Mouse (Mus musculus): ENCODE results near the gene Osbpl10.
"Not testable (repeated sequence)": the region's sequence is repeated elsewhere in the genome, so short reads cannot be mapped to it uniquely, and the experiment has no call there.

Gene Osbpl10

GRCm38 (mm10) chr9:114978281-114979111, at the start of gene Osbpl10:
Osbpl10 (plus strand) TSS chr9:114978569.
- DNase-seq = peak; percentile 91 to 94

- DNase-seq = peak; percentile 82 to 84
Measured at GRCm38 (mm10) chr9:114930464-114931090, 47.8 kb upstream of the Osbpl10 start.

GRCm38 (mm10) chr9:114932607-114933006, 45.8 kb upstream of the Osbpl10 start:
- DNase-seq = peak in 1 of 2 experiments; percentile 29

GRCm38 (mm10) chr9:114933037-114933722, 45.2 kb upstream of the Osbpl10 start:
- peak in 1 of 2 experiments; percentile 8 for DNase-seq

GRCm38 (mm10) chr9:114933723-114934171, 44.6 kb upstream of the Osbpl10 start, which contains the start of gene Gpd1l:
Gpd1l (minus strand) TSS chr9:114933987.
- DNase-seq = peak; percentile 98 to 99

- peak in 1 of 2 experiments; percentile 19 for DNase-seq
Measured at GRCm38 (mm10) chr9:114934231-114934630, 44.1 kb upstream of the Osbpl10 start.

- DNase-seq = no peak
Measured at GRCm38 (mm10) chr9:114935321-114935720, 43.0 kb upstream of the Osbpl10 start.

GRCm38 (mm10) chr9:114936687-114937086, 41.7 kb upstream of the Osbpl10 start:
- no peak for DNase-seq

GRCm38 (mm10) chr9:114944642-114945041, 33.7 kb upstream of the Osbpl10 start:
- no peak for DNase-seq

- DNase-seq = no peak
Measured at GRCm38 (mm10) chr9:114945576-114945975, 32.8 kb upstream of the Osbpl10 start.

- peak; percentile 39 to 64 for DNase-seq
Measured at GRCm38 (mm10) chr9:114948395-114948794, 30.0 kb upstream of the Osbpl10 start.

GRCm38 (mm10) chr9:114952866-114953265, 25.5 kb upstream of the Osbpl10 start:
- DNase-seq = no peak

GRCm38 (mm10) chr9:114955340-114955739, 23.0 kb upstream of the Osbpl10 start:
- DNase-seq = no peak

GRCm38 (mm10) chr9:114956945-114957344, 21.4 kb upstream of the Osbpl10 start:
- DNase-seq = peak in 1 of 2 experiments; percentile 48

- peak in 1 of 2 experiments; percentile 13 for DNase-seq
Measured at GRCm38 (mm10) chr9:114960043-114960789, 18.2 kb upstream of the Osbpl10 start.

- no peak for DNase-seq
Measured at GRCm38 (mm10) chr9:114960844-114961243, 17.5 kb upstream of the Osbpl10 start.

- no peak for DNase-seq
Measured at GRCm38 (mm10) chr9:114964093-114964492, 14.3 kb upstream of the Osbpl10 start.

GRCm38 (mm10) chr9:114966286-114966685, 12.1 kb upstream of the Osbpl10 start:
- not testable (repeated sequence) for DNase-seq

GRCm38 (mm10) chr9:114977461-114978280, 698 bp upstream of the Osbpl10 start:
- no peak for DNase-seq

GRCm38 (mm10) chr9:114979969-114980368, 1.6 kb downstream of the Osbpl10 start:
- DNase-seq = no peak

GRCm38 (mm10) chr9:114982689-114983360, 4.5 kb downstream of the Osbpl10 start, which contains the start of gene Rps27rt:
Rps27rt (minus strand) TSS chr9:114982739.
- DNase-seq = no peak
